Mouse (Mus musculus) lung, adult 2 months (tissue): ENCODE results near the gene Rab38.

ENCODE experiments used
- CTCF ChIP-seq: fragments of 200-500 bp; IDR thresholded peaks from 2 replicates; pipeline ENCODE4 v1.5.1; 2011; ENCODE audit warnings: mild to moderate bottlenecking, low read length, control low read depth; ENCODE audit not compliant: insufficient read depth
- POLR2A ChIP-seq: fragments of 200-500 bp; IDR thresholded peaks from 2 replicates; pipeline ENCODE4 v1.6.1; 2011; ENCODE audit warnings: low read depth, mild to moderate bottlenecking, control low read depth, low read length, borderline replicate concordance; ENCODE audit errors: extremely low read depth

DNA sequence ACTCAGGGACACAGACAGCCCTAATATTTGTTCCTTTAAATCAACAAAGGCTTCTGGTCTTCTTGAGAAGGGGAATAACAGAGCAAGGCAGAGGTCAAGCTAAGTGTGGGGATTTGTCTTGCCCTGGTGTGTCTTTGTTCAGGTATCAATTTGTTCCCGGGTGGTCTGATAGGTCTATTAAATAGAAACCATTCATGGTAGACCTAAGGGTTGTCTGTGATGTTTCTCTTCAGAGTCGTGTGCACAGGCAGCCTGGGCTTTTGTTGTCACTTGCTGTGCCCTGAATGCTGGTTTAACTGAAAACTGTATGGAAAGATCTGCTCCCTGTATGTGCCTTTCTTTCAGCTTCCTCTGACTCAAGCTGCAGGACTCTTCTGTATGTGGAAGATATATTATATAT, 60.9 kb downstream of the Rab38 start:
- no peak for TF ChIP-seq CTCF
- TF ChIP-seq POLR2A: no peak
